Comparison of ENCODE assay signal across 16 mouse cellular contexts in the genomic region with DNA sequence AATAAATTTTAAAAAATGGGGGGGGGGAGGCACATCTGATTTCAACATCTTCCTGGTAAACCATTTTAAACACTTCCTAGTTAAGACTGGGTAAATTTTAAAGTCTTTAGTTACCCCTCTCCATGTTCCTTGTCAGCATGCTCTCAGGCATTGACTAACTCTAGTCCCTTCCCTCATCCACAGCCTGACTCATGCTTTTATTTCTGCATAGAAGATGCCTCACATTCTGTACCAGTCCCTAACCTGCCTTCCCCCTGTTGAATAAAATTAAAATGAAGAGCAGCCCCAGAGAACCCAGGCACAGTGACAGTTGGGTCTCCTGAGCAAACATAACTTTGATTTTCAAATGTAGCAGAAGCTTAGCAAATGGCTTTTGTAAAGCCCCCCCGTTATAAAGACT.
"Had no signal": no experiment of that assay in that cellular context is flagged by ENCODE, and none has a peak within 500 bp of the region (broad histone marks: within the 10 kb centered on the region; RNA-seq: fewer than 3 reads in every experiment).

No protein-coding gene starts in this region.

- H3K4me1 ChIP-seq: liver, embryonic 13.5 days; midbrain, embryonic 12.5 days; midbrain, embryonic 15.5 days had no signal

- H3K36me3 ChIP-seq: midbrain, embryonic 12.5 days; midbrain, embryonic 15.5 days; neural tube, embryonic 13.5 days had no signal

- H3K9me3 ChIP-seq: liver, embryonic 13.5 days; midbrain, embryonic 12.5 days; midbrain, embryonic 15.5 days; neural tube, embryonic 13.5 days had no signal

- H3K4me3 ChIP-seq: left cerebral cortex, adult 2 months; liver, embryonic 13.5 days; midbrain, embryonic 12.5 days; midbrain, embryonic 15.5 days; neural tube, embryonic 13.5 days had no signal

- H3K27ac ChIP-seq: left cerebral cortex, adult 2 months; liver, embryonic 13.5 days; macrophage; midbrain, embryonic 12.5 days; midbrain, embryonic 15.5 days; neural tube, embryonic 13.5 days had no signal

- DNase-seq: kidney, adult 9 months; kidney, postnatal 14 days; kidney, postnatal 4 days; layer of hippocampus, postnatal 36 days; liver, embryonic 13.5 days; lung, embryonic 14.5 days; retina, postnatal 1 day; right cerebral cortex, postnatal 25 days; thymus, adult 18-20 months; thymus, postnatal 36 days had no signal

- H3K4me2 ChIP-seq: liver, embryonic 13.5 days; lung, embryonic 14.5 days; midbrain, embryonic 12.5 days; midbrain, embryonic 15.5 days; neural tube, embryonic 13.5 days had no signal

- H3K9ac ChIP-seq: liver, embryonic 13.5 days; lung, embryonic 14.5 days; midbrain, embryonic 12.5 days; midbrain, embryonic 15.5 days; neural tube, embryonic 13.5 days had no signal

- H3K27me3 ChIP-seq: liver, embryonic 13.5 days; midbrain, embryonic 15.5 days; neural tube, embryonic 13.5 days had no signal

- ATAC-seq: lung, postnatal 0 days; midbrain, embryonic 15.5 days had no signal
